Comparison of ENCODE assay signal across 12 mouse cellular contexts in the genomic region with DNA sequence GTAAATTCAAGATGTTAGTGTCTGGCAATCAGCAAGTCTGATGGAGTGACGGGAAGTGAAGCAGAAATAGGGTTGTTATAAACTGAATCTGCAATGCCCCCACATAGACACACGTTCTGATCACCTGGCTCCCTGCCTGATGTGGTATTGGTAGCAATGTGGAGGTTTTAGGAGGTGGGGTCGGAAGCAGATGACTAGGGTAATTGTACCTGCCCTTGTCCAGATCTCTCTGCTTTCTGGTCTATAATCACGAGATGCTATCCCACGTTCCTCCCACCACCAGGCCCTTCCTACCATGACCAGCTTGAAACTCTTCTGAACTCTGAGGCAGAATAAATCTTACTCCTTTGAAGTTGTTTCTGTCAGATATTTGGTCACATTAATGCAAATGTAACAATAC. TPM values are rescaled to one million over a fixed set of nuclear protein-coding genes. Genes with fewer than 3 reads are reported as not detected.
DNase-seq lines count a peak whose midpoint lies in the region; ATAC-seq and TF ChIP-seq lines count a peak whose summit lies in the region.
"Had no signal": no experiment of that assay in that cellular context is flagged by ENCODE, and none has a peak within 500 bp of the region (broad histone marks: within the 10 kb centered on the region; RNA-seq: fewer than 3 reads in every experiment).

No protein-coding gene starts in this region.

- H3K4me1 ChIP-seq in forebrain, embryonic 10.5 days = peaks cover 15% of the 10 kb centered on the region
- H3K4me1 ChIP-seq in forebrain, embryonic 13.5 days = no peaks in the 10 kb centered on the region
- peaks cover 17% of the 10 kb centered on the region for H3K4me1 ChIP-seq in kidney, embryonic 16.5 days (ENCODE audit: insufficient read depth, low read length)
- no peaks in the 10 kb centered on the region; the same call in 1 of the 2 replicates for H3K4me1 ChIP-seq in embryonic facial prominence, embryonic 11.5 days (ENCODE audit: control insufficient read depth, insufficient read depth, low read length)
- peaks cover 4% of the 10 kb centered on the region; the same call in 1 of the 2 replicates for H3K4me1 ChIP-seq in liver, postnatal 0 days (ENCODE audit: insufficient read depth)

- no peak overlapping the region for H3K4me2 ChIP-seq in forebrain, embryonic 13.5 days
- no peak overlapping the region for H3K4me2 ChIP-seq in kidney, embryonic 16.5 days (replicated peaks; ENCODE audit: low read depth, low read length)
- H3K4me2 ChIP-seq in embryonic facial prominence, embryonic 11.5 days (ENCODE audit: low read depth, low read length) = no peak overlapping the region
- H3K4me2 ChIP-seq in liver, postnatal 0 days (ENCODE audit: low read depth, low read length) = no peak overlapping the region

- H3K4me3 ChIP-seq in forebrain, embryonic 10.5 days = no peak overlapping the region
- no peak overlapping the region for H3K4me3 ChIP-seq in forebrain, embryonic 13.5 days
- no peak overlapping the region for H3K4me3 ChIP-seq in kidney, embryonic 16.5 days (ENCODE audit: low read length)
- no peak overlapping the region for H3K4me3 ChIP-seq in embryonic facial prominence, embryonic 11.5 days (ENCODE audit: low read depth, low read length)
- H3K4me3 ChIP-seq in liver, postnatal 0 days (ENCODE audit: low read depth, low read length) = no peak overlapping the region

- H3K9me3 ChIP-seq in forebrain, embryonic 10.5 days = no peaks in the 10 kb centered on the region; the same call in 1 of the 2 replicates
- H3K9me3 ChIP-seq in forebrain, embryonic 13.5 days (replicated peaks) = no peaks in the 10 kb centered on the region
- no peaks in the 10 kb centered on the region for H3K9me3 ChIP-seq in kidney, embryonic 16.5 days (ENCODE audit: low read length)
- no peaks in the 10 kb centered on the region for H3K9me3 ChIP-seq in embryonic facial prominence, embryonic 11.5 days (replicated peaks; ENCODE audit: control insufficient read depth, low read length)
- H3K9me3 ChIP-seq in liver, postnatal 0 days (ENCODE audit: low read length) = no peaks in the 10 kb centered on the region

- DNase-seq in forebrain, embryonic 10.5 days (ENCODE audit: extremely low spot score, low spot score) = no peak
- DNase-seq in kidney, postnatal 14 days = no peak
- no peak for DNase-seq in embryonic facial prominence, embryonic 11.5 days (ENCODE audit: low spot score)
- no peak for DNase-seq in liver, postnatal 0 days
- DNase-seq in right cerebral cortex, postnatal 36 days (ENCODE audit: low spot score in 2 of 2) = no peak
- DNase-seq in left cerebral cortex, postnatal 14 days (ENCODE audit: low spot score in 2 of 2) = no peak
- DNase-seq: forebrain, postnatal 0 days had no signal

- peak overlapping the region; percentile 71 for H3K27ac ChIP-seq in forebrain, embryonic 10.5 days
- no peak overlapping the region for H3K27ac ChIP-seq in forebrain, embryonic 13.5 days
- peak overlapping the region; percentile 62 for H3K27ac ChIP-seq in kidney, embryonic 16.5 days (ENCODE audit: low read length)
- H3K27ac ChIP-seq in embryonic facial prominence, embryonic 11.5 days (replicated peaks; ENCODE audit: low read depth, low read length) = peak overlapping the region; percentile 60
- peak overlapping the region; percentile 64 for H3K27ac ChIP-seq in liver, postnatal 0 days (ENCODE audit: low read depth)

- TF ChIP-seq CTCF in liver, postnatal 0 days (IDR thresholded peaks at IDR 0.05; ENCODE audit: low read depth) = no peak

- no peak overlapping the region for H3K9ac ChIP-seq in forebrain, embryonic 13.5 days
- no peak overlapping the region for H3K9ac ChIP-seq in kidney, embryonic 16.5 days (replicated peaks; ENCODE audit: low read length)
- H3K9ac ChIP-seq in embryonic facial prominence, embryonic 11.5 days (replicated peaks; ENCODE audit: low read length) = no peak overlapping the region
- no peak overlapping the region for H3K9ac ChIP-seq in liver, postnatal 0 days (replicated peaks)
- H3K9ac ChIP-seq: forebrain, postnatal 0 days had no signal

- no peak for ATAC-seq in forebrain, embryonic 13.5 days
- peak; percentile 18; the same call in 1 of the 2 replicates for ATAC-seq in kidney, embryonic 16.5 days (ENCODE audit: low FRiP score, low TSS enrichment)
- ATAC-seq in embryonic facial prominence, embryonic 11.5 days (replicated peaks; ENCODE audit: insufficient number of reproducible peaks, low FRiP score, low TSS enrichment, low read depth) = no peak
- ATAC-seq in liver, postnatal 0 days = no peak
- ATAC-seq: forebrain, postnatal 0 days; inflammation-experienced regulatory T-cells, adult 6 months had no signal

- intact Hi-C loops in left cerebral cortex, postnatal 14 days (cut with DNase I) = no loop called here

- no peaks in the 10 kb centered on the region for H3K27me3 ChIP-seq in forebrain, embryonic 10.5 days (ENCODE audit: poor library complexity, severe bottlenecking)
- H3K27me3 ChIP-seq in forebrain, embryonic 13.5 days = no peaks in the 10 kb centered on the region
- no peaks in the 10 kb centered on the region for H3K27me3 ChIP-seq in kidney, embryonic 16.5 days (ENCODE audit: insufficient read depth, low read length)
- no peaks in the 10 kb centered on the region for H3K27me3 ChIP-seq in embryonic facial prominence, embryonic 11.5 days (ENCODE audit: control insufficient read depth, insufficient read depth, low read length)
- no peaks in the 10 kb centered on the region for H3K27me3 ChIP-seq in liver, postnatal 0 days (ENCODE audit: insufficient read depth, low read length)

- 94% methylated on average over 5 of the region's 5 CpGs for WGBS in forebrain, embryonic 10.5 days
- WGBS in forebrain, embryonic 13.5 days = 97% methylated on average over 5 of the region's 5 CpGs
- WGBS in kidney, embryonic 16.5 days = 40% methylated on average over 5 of the region's 5 CpGs
- 62% methylated on average over 5 of the region's 5 CpGs for WGBS in embryonic facial prominence, embryonic 11.5 days
- WGBS in liver, postnatal 0 days (ENCODE audit: insufficient replicate concordance) = 78% methylated on average over 5 of the region's 5 CpGs

- no peak for TF ChIP-seq EP300 in liver, postnatal 0 days (IDR thresholded peaks at IDR 0.05; ENCODE audit: low read depth)

- no peaks in the 10 kb centered on the region for H3K36me3 ChIP-seq in forebrain, embryonic 10.5 days (replicated peaks)
- H3K36me3 ChIP-seq in forebrain, embryonic 13.5 days (ENCODE audit: poor library complexity, severe bottlenecking) = no peaks in the 10 kb centered on the region
- no peaks in the 10 kb centered on the region for H3K36me3 ChIP-seq in kidney, embryonic 16.5 days (ENCODE audit: insufficient read depth, low read length)
- H3K36me3 ChIP-seq in embryonic facial prominence, embryonic 11.5 days (replicated peaks; ENCODE audit: control insufficient read depth, insufficient read depth, low read depth, low read length) = no peaks in the 10 kb centered on the region
- H3K36me3 ChIP-seq in liver, postnatal 0 days (replicated peaks; ENCODE audit: insufficient read depth, low read length) = no peaks in the 10 kb centered on the region

RNA-seq across cellular contexts. Expression of a gene that starts 45.4 kb away (rescaled TPM):
- polyA plus RNA-seq in forebrain, embryonic 10.5 days (2016; fragmentation: Nextera tagmentation; extraction: Ambion mirVana) = 0.55 and 0.64 TPM in 2 replicates
- polyA plus RNA-seq in forebrain, embryonic 13.5 days (2015; fragmentation: Nextera tagmentation; extraction: Ambion mirVana) = 0.39 and 0.57 TPM in 2 replicates
- 13.2 and 13.5 TPM in 2 replicates for polyA plus RNA-seq in kidney, embryonic 16.5 days (2015; fragmentation: Nextera tagmentation; extraction: Ambion mirVana)
- 0.32 and 0.67 TPM in 2 replicates for polyA plus RNA-seq in embryonic facial prominence, embryonic 11.5 days (2014; fragmentation: Nextera tagmentation; extraction: Ambion mirVana)
- 15.2 and 16.6 TPM in 2 replicates for polyA plus RNA-seq in liver, postnatal 0 days (2015; fragmentation: Nextera tagmentation; extraction: Ambion mirVana)
- total RNA-seq in left cerebral cortex, postnatal 14 days (2021) = not detected
- total RNA-seq: layer of hippocampus, postnatal 25 days; monocyte, adult 5-6 weeks had no signal
- polyA plus RNA-seq: inflammation-experienced regulatory T-cells, adult 6 months had no signal
